Mouse (Mus musculus) cerebellum, postnatal 14 days (tissue): ENCODE results near the gene Hrg.
"Not testable (repeated sequence)": the region's sequence is repeated elsewhere in the genome, so short reads cannot be mapped to it uniquely, and the experiment has no call there.

Experiments used
- DNase-seq, 2 experiments: peaks; one replicate each; pipeline ENCODE4 v3.0.0; 2021; ENCODE audit warnings: mixed read lengths in 2 of 2

Gene Hrg

GRCm38 (mm10) chr16:22950840-22951395 lies at the start of gene Hrg:
TSS of gene Hrg (plus strand) at chr16:22951072.
- DNase-seq = no peak

GRCm38 (mm10) chr16:22901326-22901725 lies 49.5 kb upstream of the Hrg start:
- no peak for DNase-seq

- no peak for DNase-seq
These were observed 41.6 kb upstream of the Hrg start for GRCm38 (mm10) chr16:22909290-22909689.

DNA sequence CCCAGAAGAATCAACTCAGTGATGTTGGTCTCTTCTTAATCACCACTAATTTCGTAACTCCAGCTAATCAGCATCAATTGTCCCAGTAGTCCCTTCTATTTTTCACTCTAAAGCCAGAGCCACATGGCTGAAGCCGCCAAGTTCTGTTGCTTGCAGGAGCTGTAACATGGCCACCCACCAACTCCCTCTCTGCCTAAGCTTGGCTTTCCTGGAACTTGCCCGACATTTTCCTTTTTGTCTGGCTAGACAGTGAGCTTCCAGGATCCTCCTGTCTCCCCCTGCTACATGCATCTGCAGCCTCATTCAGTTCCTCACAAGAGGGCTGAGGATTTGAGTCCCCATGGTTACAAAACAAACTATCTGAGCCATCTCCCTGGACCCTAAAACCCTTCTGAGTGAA lies 38.9 kb upstream of the Hrg start:
- DNase-seq = peak in 1 of 2 experiments; percentile 8

DNA sequence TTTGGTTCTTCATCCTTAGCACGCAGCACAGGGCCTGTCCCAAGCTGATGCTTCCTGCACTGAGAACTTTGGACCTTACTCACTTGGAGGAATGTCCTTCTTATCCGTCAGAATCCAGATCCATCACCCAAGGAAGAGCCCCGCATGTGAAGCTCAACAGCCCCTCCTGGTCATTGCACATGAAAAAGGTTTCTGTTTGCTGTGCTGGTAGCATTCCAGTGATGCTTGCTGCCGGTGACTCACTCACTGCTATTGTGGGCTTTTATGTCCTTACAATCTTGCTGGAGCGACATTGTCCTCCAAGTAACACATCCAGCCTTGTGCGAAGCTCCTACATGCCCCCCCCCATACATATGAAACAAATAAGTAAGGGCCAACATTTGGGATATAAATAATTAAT lies 38.0 kb upstream of the Hrg start:
- DNase-seq = no peak

- DNase-seq = no peak
These were observed 36.6 kb upstream of the Hrg start for GRCm38 (mm10) chr16:22914276-22914675.

DNA sequence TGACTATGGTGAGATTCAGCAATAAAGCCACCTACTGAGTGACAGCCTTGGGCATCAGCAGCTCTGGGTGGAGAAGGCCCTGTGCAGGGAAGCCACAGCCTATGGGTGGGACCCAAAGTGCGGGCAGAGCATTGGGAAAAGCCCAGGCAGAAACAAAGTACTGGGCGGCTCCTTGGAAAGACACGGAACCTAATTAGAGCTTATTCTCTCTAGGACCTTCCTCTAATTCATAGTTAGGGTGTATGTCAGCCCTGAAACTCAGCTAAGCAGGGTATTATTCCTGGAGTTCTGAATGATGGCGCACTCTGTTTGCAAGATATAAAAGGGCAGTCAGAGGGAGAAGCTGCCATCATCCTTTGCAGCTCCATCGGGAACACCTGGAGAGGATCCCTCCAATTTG lies 32.8 kb upstream of the Hrg start, which contains the start of gene Fetub:
Gene Fetub (plus strand): TSS at position 301 of the 400 bp plus-strand sequence.
- DNase-seq = no peak

GRCm38 (mm10) chr16:22918664-22919312 lies 32.1 kb upstream of the Hrg start:
- no peak for DNase-seq

- no peak for DNase-seq
These were observed 30.7 kb upstream of the Hrg start for GRCm38 (mm10) chr16:22919971-22920854.

DNA sequence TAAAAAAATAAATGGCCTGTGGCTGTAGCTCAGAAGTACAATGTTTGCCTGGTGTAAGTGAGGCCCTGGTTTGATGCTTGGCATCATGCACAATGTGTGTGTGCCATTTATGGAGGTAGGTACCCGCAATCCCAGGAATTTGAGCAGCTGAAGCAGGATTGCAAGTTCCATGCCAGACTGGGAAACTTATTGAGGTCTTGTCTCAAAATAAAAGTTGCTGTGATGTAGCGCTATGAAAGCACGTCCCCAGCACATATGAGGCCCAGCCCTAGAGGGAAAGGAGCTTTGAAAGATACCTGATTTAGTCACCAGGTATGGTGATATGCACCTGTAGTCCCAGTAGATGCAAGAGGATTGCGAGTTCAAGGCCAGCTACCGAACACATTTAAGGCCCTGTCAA lies 29.1 kb upstream of the Hrg start:
- no peak for DNase-seq

DNA sequence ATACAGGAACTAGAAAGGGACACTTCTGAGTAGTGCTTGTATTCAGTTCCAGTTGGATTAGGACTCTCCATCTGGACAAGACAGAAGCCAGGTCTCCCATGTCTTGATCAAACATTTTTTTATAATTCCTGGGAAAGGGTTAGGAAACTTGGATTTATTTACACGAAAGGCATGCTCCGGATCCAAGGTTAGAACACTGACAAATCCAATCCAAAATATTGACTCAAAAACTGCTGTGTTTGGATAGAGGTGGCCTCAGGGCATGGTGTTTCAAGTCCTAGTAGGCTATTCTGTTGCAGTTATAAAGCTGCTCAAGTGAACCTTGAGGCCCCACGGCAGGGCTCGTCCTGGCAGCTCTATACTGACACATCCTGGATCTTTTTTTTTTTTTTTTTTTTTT lies 28.4 kb upstream of the Hrg start:
- no peak for DNase-seq

GRCm38 (mm10) chr16:22929575-22929974 lies 21.3 kb upstream of the Hrg start:
- DNase-seq = peak; percentile 48 to 55

DNA sequence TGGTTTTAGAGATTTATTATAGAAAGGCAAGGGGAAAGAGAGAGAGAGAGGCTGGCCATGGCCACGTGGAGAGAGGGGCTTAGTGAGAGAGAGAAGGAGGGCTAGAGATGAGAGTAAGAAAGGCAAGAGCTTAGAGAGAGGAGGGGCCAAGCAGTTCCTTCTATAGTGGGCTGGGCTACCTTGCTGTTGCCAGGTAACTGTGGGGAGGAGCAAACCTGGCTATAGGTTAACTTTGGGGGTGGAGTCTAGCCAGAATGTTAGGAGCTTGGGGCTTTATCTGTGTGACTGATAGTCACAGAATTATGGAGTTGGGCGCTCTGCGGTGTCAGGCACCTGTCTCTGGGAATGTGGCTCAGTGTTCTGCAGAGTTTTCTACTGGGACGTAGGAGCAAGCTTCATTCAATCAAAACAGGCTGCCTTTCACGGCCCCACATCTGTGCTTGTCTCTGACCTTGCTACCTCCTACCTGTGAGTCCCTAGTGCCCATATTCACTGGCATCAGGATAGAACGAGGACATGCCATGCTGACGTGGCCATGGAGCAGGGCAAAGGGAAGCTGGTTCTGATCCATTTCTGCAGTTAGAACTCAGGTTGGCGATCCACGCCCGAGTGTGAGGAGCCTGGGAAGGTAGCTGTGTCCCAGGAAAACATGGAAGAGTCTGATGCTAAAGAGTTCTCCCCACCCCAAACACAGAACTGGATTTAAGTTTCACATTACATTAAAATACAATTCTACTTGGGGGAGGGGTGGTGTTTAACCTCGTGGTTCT lies 19.3 kb upstream of the Hrg start:
- no peak for DNase-seq

DNA sequence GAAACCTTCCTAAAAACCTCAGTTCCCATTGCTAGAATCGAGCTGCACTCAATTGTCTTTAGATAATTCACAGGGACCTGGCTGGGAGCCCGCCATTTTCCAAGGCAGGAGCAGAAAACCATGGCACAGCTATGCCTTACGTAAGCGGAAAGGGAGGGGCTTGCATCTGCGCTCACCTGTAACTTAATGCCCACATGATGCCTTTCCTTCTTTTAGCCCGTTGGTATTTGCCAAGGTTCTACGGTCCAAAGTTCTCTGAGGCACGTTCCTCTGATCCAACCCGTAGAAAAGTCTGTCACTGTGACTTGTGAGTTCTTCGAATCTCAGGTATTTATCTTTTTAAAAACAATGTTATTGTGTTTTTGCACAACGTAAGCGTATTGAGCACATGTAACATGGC lies 13.2 kb upstream of the Hrg start:
- DNase-seq = no peak

GRCm38 (mm10) chr16:22938541-22938940 lies 12.3 kb upstream of the Hrg start:
- DNase-seq = no peak

GRCm38 (mm10) chr16:22939120-22939695 lies 11.7 kb upstream of the Hrg start:
- no peak for DNase-seq

GRCm38 (mm10) chr16:22941825-22942476 lies 8.9 kb upstream of the Hrg start:
- DNase-seq = not testable (repeated sequence)

DNA sequence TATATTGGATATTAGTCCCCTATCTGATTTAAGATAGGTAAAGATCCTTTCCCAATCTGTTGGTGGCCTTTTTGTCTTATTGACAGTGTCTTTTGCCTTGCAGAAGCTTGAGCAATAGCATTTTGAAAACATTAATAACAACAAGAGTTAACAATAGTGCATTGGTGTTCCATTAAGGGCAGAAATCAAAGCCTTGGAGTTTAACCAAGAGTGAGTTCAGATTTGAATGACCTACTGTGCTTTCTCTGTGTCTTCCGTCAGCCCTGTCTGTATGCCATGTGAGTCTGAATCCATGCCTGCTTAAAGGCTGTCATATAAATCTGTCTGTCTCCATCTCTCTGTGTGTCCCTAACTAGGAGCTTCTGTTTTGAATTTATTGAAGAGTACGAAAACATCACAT lies 3.5 kb upstream of the Hrg start:
- DNase-seq = no peak

DNA sequence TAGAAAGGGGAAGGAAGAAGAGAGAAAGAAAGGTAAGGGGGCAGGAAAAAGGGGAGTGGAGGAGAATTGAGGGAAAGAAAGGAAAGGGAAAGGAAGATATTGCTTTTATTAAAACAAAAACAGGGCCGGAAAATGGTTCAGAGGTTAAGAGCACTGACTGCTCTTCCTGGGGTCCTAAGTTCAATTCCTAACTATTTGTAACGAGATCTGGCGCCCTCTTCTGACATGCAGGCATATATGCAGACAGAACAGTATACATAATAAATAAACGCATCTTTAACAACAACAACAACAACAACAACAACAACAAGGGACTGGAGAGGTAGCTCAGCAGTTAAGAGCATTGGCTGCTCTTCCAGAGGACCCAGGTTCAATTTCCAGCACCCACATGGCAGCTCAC lies 2.2 kb downstream of the Hrg start:
- DNase-seq = peak; percentile 13 to 27

DNA sequence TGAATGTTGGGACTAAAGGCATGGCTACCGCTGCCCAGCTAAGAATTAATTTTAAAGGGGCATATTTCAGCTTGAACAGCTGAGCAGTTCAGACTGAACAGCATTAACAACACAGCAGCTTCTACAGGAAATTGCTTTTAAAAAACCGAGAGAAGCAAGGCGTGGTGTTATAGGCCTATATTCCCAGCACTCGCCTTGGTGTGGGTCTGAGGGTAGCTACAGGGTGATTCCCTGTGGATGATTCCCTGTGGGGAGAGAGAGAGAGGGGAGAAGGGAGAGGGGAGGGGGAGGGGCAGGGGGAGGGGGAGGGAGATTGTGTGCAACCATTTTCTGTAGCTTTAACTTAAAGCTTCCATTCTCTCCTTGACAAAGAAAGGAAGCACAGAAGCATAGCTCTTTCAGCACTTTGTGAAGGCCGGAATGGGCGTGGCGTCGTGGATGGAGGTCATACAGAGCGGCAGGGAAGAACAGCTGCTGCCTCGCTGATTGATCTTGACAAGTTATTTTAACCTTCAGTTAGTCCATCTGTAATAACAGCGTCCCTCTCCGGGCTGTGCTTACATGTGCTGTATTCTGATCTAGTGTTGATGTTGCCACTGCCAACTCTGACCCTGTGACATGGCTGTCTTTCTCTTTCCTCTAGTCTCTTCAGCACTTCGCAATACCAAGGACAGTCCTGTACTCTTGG lies 4.7 kb downstream of the Hrg start:
- no peak for DNase-seq

DNA sequence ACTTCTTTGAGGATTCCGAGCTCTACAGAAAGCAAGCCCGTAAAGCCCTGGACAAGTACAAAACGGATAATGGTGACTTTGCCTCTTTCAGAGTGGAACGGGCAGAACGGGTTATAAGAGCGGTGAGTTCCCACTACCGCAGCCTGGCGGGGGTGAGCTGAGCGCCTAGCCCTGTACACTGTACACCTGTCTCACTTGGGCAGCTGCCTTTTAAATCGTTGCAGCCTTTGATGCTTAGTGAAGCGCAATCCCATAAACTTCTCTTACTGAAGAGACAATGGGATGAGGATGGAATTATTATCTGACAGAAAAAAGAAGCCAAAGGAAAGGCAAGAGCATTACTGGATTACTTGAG lies 5.2 kb downstream of the Hrg start:
- no peak for DNase-seq

GRCm38 (mm10) chr16:22961073-22961472 lies 10.2 kb downstream of the Hrg start:
- no peak for DNase-seq
